Mouse (Mus musculus): ENCODE data around the gene Il16.

DNA sequence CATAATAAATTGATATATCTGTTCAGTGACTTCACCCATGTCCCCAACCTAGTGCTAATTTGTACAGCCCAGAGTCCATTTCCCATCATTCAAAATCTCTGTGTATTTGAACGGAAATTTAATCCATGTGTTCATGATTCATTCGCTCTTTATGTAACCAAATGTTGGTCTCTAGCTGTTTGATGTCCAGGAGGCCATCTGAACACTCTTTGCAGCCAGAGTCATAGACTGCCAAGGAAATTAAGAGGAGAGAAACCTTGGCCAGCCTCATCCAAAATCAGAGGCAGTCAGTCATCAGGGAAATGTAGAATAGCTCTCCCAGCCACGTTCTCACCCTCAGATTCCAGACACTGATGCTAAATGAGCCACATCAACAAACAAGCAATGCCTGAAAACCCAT is 18.1 kb upstream of the Il16 start:
- TF ChIP-seq CTCF (IDR thresholded peaks at IDR 0.05; ENCODE audit: low read depth, low read length), result no peak
- no peak for TF ChIP-seq POLR2A (IDR thresholded peaks at IDR 0.05; ENCODE audit: insufficient read depth, low read length)
